Mouse (Mus musculus) embryonic facial prominence, embryonic 13.5 days (tissue): ENCODE measurements around the gene Kank1. TPM values are rescaled to one million over a fixed set of nuclear protein-coding genes. Genes with fewer than 3 reads are reported as not detected.
A peak's percentile ranks its signal among the peaks of the same experiment; 100 is the strongest.

ENCODE experiments used
- ATAC-seq: fragments of 200-750 bp; cut with Nextera tagmentation; 2 replicates; pipeline ENCODE4 v1.8.0; 2017; ENCODE audit warnings: low read depth; ENCODE audit not compliant: insufficient number of reproducible peaks, insufficient read depth, low FRiP score, low TSS enrichment
- H3K27ac ChIP-seq: fragments of 300-500 bp; sonication (generic); 2 replicates; pipeline ENCODE4 v1.5.1; 2015; ENCODE audit warnings: moderate library complexity, mild to moderate bottlenecking, inconsistent platforms
- H3K27me3 ChIP-seq: fragments of 300-500 bp; sonication (generic); 2 replicates; pipeline ENCODE4 v1.6.1; 2015; ENCODE audit warnings: mild to moderate bottlenecking, inconsistent platforms
- H3K36me3 ChIP-seq: fragments of 300-500 bp; sonication (generic); 2 replicates; pipeline ENCODE4 v1.6.1; 2015; ENCODE audit warnings: mild to moderate bottlenecking, inconsistent platforms
- H3K4me1 ChIP-seq: fragments of 300-500 bp; sonication (generic); 2 replicates; pipeline ENCODE4 v1.6.1; 2015; ENCODE audit warnings: inconsistent platforms
- H3K4me2 ChIP-seq: fragments of 300-500 bp; sonication (generic); 2 replicates; pipeline ENCODE4 v1.6.1; 2015; ENCODE audit warnings: moderate library complexity, mild to moderate bottlenecking, inconsistent platforms
- H3K4me3 ChIP-seq: fragments of 300-500 bp; sonication (generic); 2 replicates; pipeline ENCODE4 v1.5.1; 2015; ENCODE audit warnings: mild to moderate bottlenecking, inconsistent platforms
- H3K9ac ChIP-seq: fragments of 300-500 bp; sonication (generic); 2 replicates; pipeline ENCODE4 v1.6.1; 2015; ENCODE audit warnings: mild to moderate bottlenecking, inconsistent platforms
- H3K9me3 ChIP-seq: fragments of 300-500 bp; sonication (generic); 2 replicates; pipeline ENCODE4 v1.6.1; 2016; ENCODE audit warnings: inconsistent platforms
- WGBS: fragments of 180-500 bp; shearing (Covaris S2); methylation state at CpG from one replicate; pipeline ENCODE4 v1.1.7; 2015; ENCODE audit warnings: mixed read lengths; 5-methylcytosine and 5-hydroxymethylcytosine counted together
- polyA plus RNA-seq: library from polyadenylated mRNA; unstranded; fragments of >200 nt; fragmentation: Nextera tagmentation; extraction: Ambion mirVana; gene quantifications from 2 replicates; pipeline ENCODE4 v1.2.1, GENCODE M21; 2015

Kank1 gene
- polyA plus RNA-seq, 1 experiment from 2014 or later, result 22.0 TPM

- H3K4me3 ChIP-seq, result no peak overlapping the region
- H3K4me1 ChIP-seq, result peaks cover 17% of the 10 kb centered on the region
- H3K9ac ChIP-seq, result no peak overlapping the region
- no peak overlapping the region for H3K4me2 ChIP-seq
- H3K27me3 ChIP-seq, result no peaks in the 10 kb centered on the region
- WGBS, result 72% methylated on average over 5 of the region's 5 CpGs
- H3K27ac ChIP-seq, result no peak overlapping the region
- no peak for ATAC-seq
- no peaks in the 10 kb centered on the region for H3K36me3 ChIP-seq
- H3K9me3 ChIP-seq, result no peaks in the 10 kb centered on the region
Observed at GRCm38 (mm10) chr19:25347515-25347914, 110.7 kb downstream of the Kank1 start.

- no peak overlapping the region for H3K27ac ChIP-seq
- H3K27me3 ChIP-seq, result no peaks in the 10 kb centered on the region
- no peaks in the 10 kb centered on the region for H3K9me3 ChIP-seq
- no peak for ATAC-seq
- no peak overlapping the region for H3K4me2 ChIP-seq
- H3K36me3 ChIP-seq, result no peaks in the 10 kb centered on the region
- no peak overlapping the region for H3K4me3 ChIP-seq
- WGBS, result 66% methylated on average over 15 of the region's 15 CpGs
- H3K4me1 ChIP-seq, result peaks cover 9% of the 10 kb centered on the region; the same call in 1 of the 2 replicates
- H3K9ac ChIP-seq, result no peak overlapping the region
Observed at GRCm38 (mm10) chr19:25351257-25351955, 114.6 kb downstream of the Kank1 start.

- 69% methylated on average over 11 of the region's 11 CpGs for WGBS
- Histone ChIP-seq H3K4me1 (peaks cover 22% of the 10 kb centered on the region), H3K4me2 (no peak overlapping the region), H3K9ac (no peak overlapping the region), H3K4me3 (no peak overlapping the region), H3K36me3 (no peaks in the 10 kb centered on the region), H3K27ac (no peak overlapping the region), H3K9me3 (no peaks in the 10 kb centered on the region), H3K27me3 (no peaks in the 10 kb centered on the region; the same call in 1 of the 2 replicates)
- no peak for ATAC-seq
Observed at GRCm38 (mm10) chr19:25357094-25357493, 120.3 kb downstream of the Kank1 start.

- H3K27me3 ChIP-seq, result no peaks in the 10 kb centered on the region; the same call in 1 of the 2 replicates
- 35% methylated on average over 8 of the region's 8 CpGs for WGBS
- H3K4me2 ChIP-seq, result no peak overlapping the region
- H3K27ac ChIP-seq, result no peak overlapping the region
- H3K4me3 ChIP-seq, result no peak overlapping the region
- peaks cover 22% of the 10 kb centered on the region for H3K4me1 ChIP-seq
- H3K9ac ChIP-seq, result no peak overlapping the region
- no peaks in the 10 kb centered on the region for H3K36me3 ChIP-seq
- no peaks in the 10 kb centered on the region for H3K9me3 ChIP-seq
- no peak for ATAC-seq
Observed at GRCm38 (mm10) chr19:25358486-25359120, 121.8 kb downstream of the Kank1 start.

GRCm38 (mm10) chr19:25360571-25361029 is 123.8 kb downstream of the Kank1 start:
- H3K27ac ChIP-seq, result no peak overlapping the region
- no peak for ATAC-seq
- no peaks in the 10 kb centered on the region for H3K36me3 ChIP-seq
- H3K27me3 ChIP-seq, result no peaks in the 10 kb centered on the region; the same call in 1 of the 2 replicates
- no peaks in the 10 kb centered on the region for H3K9me3 ChIP-seq
- H3K4me3 ChIP-seq, result no peak overlapping the region
- H3K4me1 ChIP-seq, result peaks cover 20% of the 10 kb centered on the region
- 31% methylated on average over 9 of the region's 9 CpGs for WGBS
- no peak overlapping the region for H3K9ac ChIP-seq
- H3K4me2 ChIP-seq, result no peak overlapping the region

GRCm38 (mm10) chr19:25361956-25362355 is 125.2 kb downstream of the Kank1 start:
- Histone ChIP-seq H3K9me3 (no peaks in the 10 kb centered on the region), H3K4me3 (no peak overlapping the region), H3K27ac (no peak overlapping the region), H3K27me3 (no peaks in the 10 kb centered on the region; the same call in 1 of the 2 replicates), H3K4me2 (no peak overlapping the region), H3K4me1 (peaks cover 23% of the 10 kb centered on the region), H3K36me3 (no peaks in the 10 kb centered on the region), H3K9ac (no peak overlapping the region)
- ATAC-seq, result no peak
- WGBS, result 69% methylated on average over 7 of the region's 7 CpGs

- Histone ChIP-seq H3K36me3 (no peaks in the 10 kb centered on the region), H3K4me3 (no peak overlapping the region), H3K4me1 (peaks cover 9% of the 10 kb centered on the region), H3K9me3 (no peaks in the 10 kb centered on the region), H3K27me3 (no peaks in the 10 kb centered on the region), H3K27ac (no peak overlapping the region), H3K4me2 (no peak overlapping the region), H3K9ac (no peak overlapping the region)
- 72% methylated on average over 5 of the region's 5 CpGs for WGBS
- ATAC-seq, result no peak
Observed at GRCm38 (mm10) chr19:25365698-25366097, 128.9 kb downstream of the Kank1 start.

GRCm38 (mm10) chr19:25366620-25367019 is 129.8 kb downstream of the Kank1 start:
- Histone ChIP-seq H3K36me3 (no peaks in the 10 kb centered on the region), H3K4me3 (no peak overlapping the region), H3K9me3 (no peaks in the 10 kb centered on the region), H3K27me3 (no peaks in the 10 kb centered on the region), H3K4me2 (no peak overlapping the region), H3K9ac (no peak overlapping the region), H3K4me1 (0 out of 2 replicates have a peak, but pooled peaks cover 3% of the 10 kb centered on the region), H3K27ac (no peak overlapping the region)
- 42% methylated on average over 12 of the region's 12 CpGs for WGBS
- ATAC-seq, result no peak

GRCm38 (mm10) chr19:25370428-25370827 is 133.7 kb downstream of the Kank1 start:
- no peak for ATAC-seq
- H3K36me3 ChIP-seq, result no peaks in the 10 kb centered on the region
- no peak overlapping the region for H3K27ac ChIP-seq
- peaks cover 5% of the 10 kb centered on the region; the same call in 1 of the 2 replicates for H3K27me3 ChIP-seq
- H3K4me1 ChIP-seq, result peaks cover 29% of the 10 kb centered on the region
- no peak overlapping the region for H3K4me2 ChIP-seq
- no peaks in the 10 kb centered on the region for H3K9me3 ChIP-seq
- no peak overlapping the region for H3K9ac ChIP-seq
- no peak overlapping the region for H3K4me3 ChIP-seq
- WGBS, result 94% methylated on average over 9 of the region's 9 CpGs

- no peak overlapping the region for H3K4me3 ChIP-seq
- 0 out of 2 replicates have a peak overlapping the region, but pooled peaks have one; percentile 4 for H3K9ac ChIP-seq
- 64% methylated on average over 7 of the region's 7 CpGs for WGBS
- H3K4me2 ChIP-seq, result peak overlapping the region; percentile 14; the same call in 1 of the 2 replicates
- H3K27ac ChIP-seq, result peak overlapping the region; percentile 40; the same call in 1 of the 2 replicates
- no peak for ATAC-seq
- peaks cover 31% of the 10 kb centered on the region for H3K4me1 ChIP-seq
- H3K36me3 ChIP-seq, result no peaks in the 10 kb centered on the region
- peaks cover 5% of the 10 kb centered on the region; the same call in 1 of the 2 replicates for H3K27me3 ChIP-seq
- H3K9me3 ChIP-seq, result no peaks in the 10 kb centered on the region
Observed at GRCm38 (mm10) chr19:25372794-25373193, 136.0 kb downstream of the Kank1 start.

GRCm38 (mm10) chr19:25373594-25373993 is 136.8 kb downstream of the Kank1 start:
- no peak for ATAC-seq
- H3K4me2 ChIP-seq, result no peak overlapping the region
- WGBS, result 58% methylated on average over 3 of the region's 3 CpGs
- peaks cover 31% of the 10 kb centered on the region for H3K4me1 ChIP-seq
- H3K4me3 ChIP-seq, result no peak overlapping the region
- no peak overlapping the region for H3K9ac ChIP-seq
- peaks cover 5% of the 10 kb centered on the region; the same call in 1 of the 2 replicates for H3K27me3 ChIP-seq
- no peaks in the 10 kb centered on the region for H3K36me3 ChIP-seq
- H3K27ac ChIP-seq, result no peak overlapping the region
- no peaks in the 10 kb centered on the region for H3K9me3 ChIP-seq

GRCm38 (mm10) chr19:25374191-25374590 is 137.4 kb downstream of the Kank1 start:
- peaks cover 31% of the 10 kb centered on the region for H3K4me1 ChIP-seq
- no peaks in the 10 kb centered on the region for H3K36me3 ChIP-seq
- no peak overlapping the region for H3K4me2 ChIP-seq
- H3K9ac ChIP-seq, result no peak overlapping the region
- H3K27me3 ChIP-seq, result peaks cover 5% of the 10 kb centered on the region; the same call in 1 of the 2 replicates
- H3K4me3 ChIP-seq, result no peak overlapping the region
- no peak overlapping the region for H3K27ac ChIP-seq
- no peak for ATAC-seq
- WGBS, result 66% methylated on average over 9 of the region's 9 CpGs
- H3K9me3 ChIP-seq, result no peaks in the 10 kb centered on the region
